Mouse (Mus musculus): ENCODE measurements around the gene Akr1c6.
"Not testable (repeated sequence)": the region's sequence is repeated elsewhere in the genome, so short reads cannot be mapped to it uniquely, and the experiment has no call there.

Akr1c6 gene

GRCm38 (mm10) chr13:4434006-4434405 is at the start of gene Akr1c6:
TSS of gene Akr1c6 (plus strand) at chr13:4434306.
- DNase-seq (ENCODE audit: low spot score in 2 of 2): no peak

DNA sequence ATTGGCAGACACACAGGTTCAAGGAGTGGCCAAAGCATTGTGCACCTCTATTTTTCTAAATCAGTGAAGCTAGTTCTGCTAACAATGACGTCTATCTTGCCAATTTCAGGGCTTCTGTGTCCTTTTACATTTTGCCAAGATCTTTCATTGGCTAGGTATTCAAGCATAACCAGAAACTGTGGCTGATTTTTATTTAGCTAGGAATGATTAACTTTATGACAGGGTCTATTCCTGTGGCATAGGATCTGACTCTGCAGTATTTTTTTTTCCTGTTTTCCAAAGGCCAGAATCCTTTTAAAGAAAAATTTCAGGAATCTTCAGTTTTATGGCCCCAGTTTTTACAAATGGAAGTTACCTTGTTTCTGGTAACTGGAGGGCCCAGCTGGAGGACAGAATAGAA is 49.2 kb upstream of the Akr1c6 start:
- DNase-seq (ENCODE audit: low spot score in 2 of 2): no peak

DNA sequence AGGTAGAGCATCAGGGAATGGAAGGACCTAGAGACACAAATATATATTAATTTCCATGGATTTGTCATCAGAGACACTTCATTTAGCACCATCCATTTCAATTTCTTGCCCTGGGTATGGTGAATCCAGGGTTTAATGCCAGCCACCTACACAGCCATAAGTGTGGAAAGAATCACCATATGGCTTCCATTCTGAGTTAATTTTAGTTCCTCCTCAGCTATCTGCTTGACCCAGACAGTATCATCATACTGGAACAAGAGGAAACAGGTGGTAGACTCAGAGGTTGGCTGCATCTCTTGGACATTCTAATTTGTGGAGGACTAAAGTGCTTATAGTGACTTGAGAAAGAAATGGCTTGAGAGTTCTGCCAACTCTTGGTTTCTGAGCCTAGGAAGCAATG is 48.6 kb upstream of the Akr1c6 start:
- no peak for DNase-seq (ENCODE audit: low spot score in 2 of 2)

DNA sequence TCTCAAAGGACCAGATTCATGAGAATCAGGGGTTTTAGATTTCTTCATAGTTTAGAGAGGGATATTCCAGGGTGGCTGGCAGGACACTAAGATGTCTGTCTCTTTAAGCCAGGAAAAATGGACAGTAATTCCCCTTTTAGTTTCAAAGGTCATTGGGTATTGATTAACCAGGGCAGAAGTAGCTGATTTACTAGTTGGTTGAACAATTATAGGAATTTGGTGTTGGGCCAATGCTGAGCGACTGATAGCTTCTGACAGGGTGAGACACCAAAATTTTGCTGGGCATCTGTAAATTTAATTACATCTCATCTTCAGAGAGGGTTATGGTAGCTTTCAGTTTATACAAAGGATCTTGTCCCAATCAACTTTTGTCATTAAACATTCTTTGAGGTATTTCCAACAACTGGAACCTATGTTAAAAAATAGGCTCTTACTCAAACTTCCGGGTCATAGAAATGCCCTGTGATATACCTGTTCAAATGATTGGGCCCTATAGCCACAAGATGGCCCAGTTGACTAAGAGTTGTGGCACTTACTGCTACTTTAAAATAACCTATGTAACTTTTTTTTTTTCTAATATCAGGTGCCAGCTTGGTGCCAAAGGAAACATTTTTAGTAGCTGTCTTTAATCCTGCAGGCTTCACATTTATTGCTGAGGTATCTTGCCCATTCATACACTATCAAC is 45.2 kb upstream of the Akr1c6 start:
- DNase-seq (ENCODE audit: low spot score in 2 of 2): no peak

DNA sequence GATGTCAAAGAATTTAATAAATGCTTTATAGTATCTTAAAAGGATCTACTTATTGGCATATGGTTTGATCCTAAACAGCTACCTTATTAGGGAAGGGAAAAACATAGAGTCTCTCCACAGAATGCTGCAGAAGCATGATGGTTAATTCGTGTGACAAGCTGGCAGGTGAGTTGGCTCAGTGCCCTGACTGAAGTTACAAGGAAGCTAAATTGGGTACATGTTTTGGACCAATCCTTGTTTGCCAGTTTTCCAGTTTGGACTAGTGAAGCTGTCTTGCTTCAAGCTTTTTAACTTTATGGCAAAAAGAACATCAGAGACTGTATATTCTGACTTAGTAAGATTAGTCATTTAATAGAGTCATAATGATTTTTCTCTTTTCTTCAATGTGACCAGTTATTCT is 33.7 kb upstream of the Akr1c6 start:
- not testable (repeated sequence) for DNase-seq (ENCODE audit: low spot score in 2 of 2)

- DNase-seq (ENCODE audit: low spot score in 2 of 2): no peak
Measured at GRCm38 (mm10) chr13:4400831-4401230, 33.3 kb upstream of the Akr1c6 start.

DNA sequence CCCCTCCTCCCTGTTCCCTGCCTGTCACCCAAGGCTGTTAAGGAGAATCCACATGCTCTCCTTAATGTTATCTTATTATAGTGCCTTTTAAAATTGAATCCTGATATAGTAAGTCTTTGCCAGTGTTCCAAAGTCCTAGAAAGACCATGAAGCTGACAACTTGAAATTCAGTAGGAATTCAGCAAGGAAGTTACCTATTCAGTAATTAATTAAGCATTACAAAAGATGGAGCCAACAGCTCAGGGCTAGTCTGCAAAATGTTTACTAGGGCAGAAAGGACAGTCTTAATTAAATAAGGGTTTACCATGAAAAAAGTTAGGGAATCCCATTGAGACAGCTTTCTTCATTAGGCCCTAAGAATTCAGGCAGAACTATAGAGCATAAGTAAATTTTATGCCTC is 31.9 kb upstream of the Akr1c6 start:
- DNase-seq (ENCODE audit: low spot score in 2 of 2): no peak

DNA sequence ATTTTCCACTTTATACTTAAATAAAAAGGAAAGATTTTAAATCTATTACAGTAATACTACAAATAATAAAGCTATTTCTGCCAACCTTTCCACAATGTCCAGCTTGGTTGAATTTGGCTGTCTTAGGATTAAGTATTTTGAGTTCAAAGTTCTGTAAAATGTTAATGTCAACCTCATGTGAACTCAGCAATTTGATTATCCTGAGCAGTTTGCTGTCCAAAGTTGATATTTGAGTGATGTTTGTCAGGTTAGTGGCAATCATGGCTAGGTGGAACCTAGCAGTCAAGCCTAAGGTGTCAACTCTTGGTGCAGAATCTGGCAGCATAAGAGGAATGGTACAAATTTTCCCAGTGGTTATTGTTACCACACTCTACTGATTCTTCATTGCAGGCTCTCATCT is 29.4 kb upstream of the Akr1c6 start:
- no peak for DNase-seq (ENCODE audit: low spot score in 2 of 2)

DNA sequence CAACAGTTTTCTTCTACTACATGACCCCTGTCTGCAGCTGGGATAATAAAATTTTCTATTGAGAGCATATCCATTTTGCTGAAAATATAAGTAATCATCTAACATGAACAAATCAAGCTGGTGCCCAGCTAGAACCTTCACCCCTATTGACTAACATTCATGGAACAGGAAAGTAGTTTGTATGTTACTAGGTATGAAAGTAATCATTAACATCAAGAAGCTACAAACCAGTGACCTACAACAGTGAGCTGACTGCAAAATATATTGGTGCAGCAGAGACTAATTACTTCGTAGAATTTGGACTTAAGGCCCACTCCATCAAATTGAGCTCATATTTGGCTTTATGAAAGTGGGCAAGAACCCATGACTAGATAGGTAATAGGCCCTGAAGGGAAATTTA is 27.3 kb upstream of the Akr1c6 start:
- DNase-seq (ENCODE audit: low spot score in 2 of 2): no peak

- DNase-seq (ENCODE audit: low spot score in 2 of 2): no peak
Measured at GRCm38 (mm10) chr13:4428558-4428957, 5.5 kb upstream of the Akr1c6 start.

GRCm38 (mm10) chr13:4429034-4429433 is 5.1 kb upstream of the Akr1c6 start:
- DNase-seq (ENCODE audit: low spot score in 2 of 2): no peak

DNA sequence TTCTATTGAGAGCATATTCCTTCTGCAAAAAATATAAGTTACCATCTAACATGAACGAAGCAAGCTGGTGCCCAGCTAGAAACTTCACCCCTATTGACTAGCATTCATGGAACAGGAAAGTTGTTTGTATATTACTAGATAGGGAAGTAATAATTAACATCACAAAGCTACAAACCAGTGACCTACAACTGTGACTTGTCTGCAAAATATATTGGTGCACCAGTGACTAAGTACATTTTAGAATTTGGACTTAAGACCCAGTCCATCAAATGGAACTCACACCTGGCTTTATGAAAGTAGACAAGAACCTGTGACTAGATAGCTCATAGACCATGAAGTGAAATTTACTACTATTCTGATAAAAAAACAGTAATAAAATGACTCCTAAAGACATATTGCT is 3.0 kb upstream of the Akr1c6 start:
- no peak for DNase-seq (ENCODE audit: low spot score in 2 of 2)

DNA sequence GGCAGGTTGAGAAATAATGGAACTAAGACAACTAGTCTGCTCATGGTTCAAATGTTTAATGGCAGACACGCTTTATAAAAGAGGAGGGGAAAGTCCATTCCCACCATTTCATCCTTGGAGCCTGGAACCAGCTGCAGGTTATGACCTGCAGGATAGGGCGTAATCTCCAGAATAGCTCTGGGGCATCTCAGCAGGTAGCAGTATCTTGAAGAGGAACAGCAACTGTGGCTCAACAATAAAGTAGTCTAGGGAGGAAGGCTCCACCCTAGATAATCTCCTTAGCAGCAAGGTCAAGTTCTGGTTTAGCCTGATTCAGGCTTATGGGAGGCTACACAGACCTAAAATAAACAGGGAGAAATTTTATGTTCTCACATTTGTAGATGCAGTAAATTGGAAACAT is 31.5 kb downstream of the Akr1c6 start:
- DNase-seq (ENCODE audit: low spot score in 2 of 2): no peak

GRCm38 (mm10) chr13:4467896-4468295 is 33.8 kb downstream of the Akr1c6 start:
- no peak for DNase-seq (ENCODE audit: low spot score in 2 of 2)
